ENCODE assay signal across 8 mouse cellular contexts in genomic region chr2:158863341-158864125, GRCm38 (mm10).
DNase-seq lines count a peak whose midpoint lies in the region; ATAC-seq lines count a peak whose summit lies in the region.
"Had no signal": no experiment of that assay in that cellular context is flagged by ENCODE, and none has a peak within 500 bp of the region (broad histone marks: within the 10 kb centered on the region; RNA-seq: fewer than 3 reads in every experiment).

No protein-coding gene starts in this region.

- no peak overlapping the region for H3K9ac ChIP-seq in forebrain, embryonic 15.5 days (replicated peaks)
- H3K9ac ChIP-seq in hindbrain, embryonic 13.5 days, result no peak overlapping the region
- H3K9ac ChIP-seq: lung, embryonic 15.5 days had no signal

- no peak overlapping the region for H3K27ac ChIP-seq in forebrain, embryonic 15.5 days (replicated peaks)
- no peak overlapping the region for H3K27ac ChIP-seq in hindbrain, embryonic 13.5 days
- H3K27ac ChIP-seq: lung, embryonic 15.5 days had no signal

- no peaks in the 10 kb centered on the region for H3K9me3 ChIP-seq in forebrain, embryonic 15.5 days
- no peaks in the 10 kb centered on the region for H3K9me3 ChIP-seq in hindbrain, embryonic 13.5 days
- H3K9me3 ChIP-seq: lung, embryonic 15.5 days had no signal

- ATAC-seq in forebrain, embryonic 15.5 days (replicated peaks), result peak; percentile 71
- peak; percentile 44; the same call in 1 of the 2 replicates for ATAC-seq in hindbrain, embryonic 13.5 days (ENCODE audit: low FRiP score)
- peak; percentile 84 for ATAC-seq in megakaryocyte, adult 5-6 weeks (ENCODE audit: poor library complexity, severe bottlenecking)

- H3K36me3 ChIP-seq in forebrain, embryonic 15.5 days, result no peaks in the 10 kb centered on the region
- no peaks in the 10 kb centered on the region for H3K36me3 ChIP-seq in hindbrain, embryonic 13.5 days
- H3K36me3 ChIP-seq: lung, embryonic 15.5 days had no signal

- H3K4me3 ChIP-seq in forebrain, embryonic 15.5 days, result no peak overlapping the region
- no peak overlapping the region for H3K4me3 ChIP-seq in hindbrain, embryonic 13.5 days
- H3K4me3 ChIP-seq: lung, embryonic 15.5 days had no signal

- 57% methylated on average over 11 of the region's 11 CpGs for WGBS in forebrain, embryonic 15.5 days
- 59% methylated on average over 11 of the region's 11 CpGs for WGBS in hindbrain, embryonic 13.5 days

- DNase-seq in Muller cell, postnatal 12 days (ENCODE audit: inconsistent ontology term), result peak; percentile 44
- DNase-seq in c-Kit-positive CD71-positive TER-119-positive erythroid progenitor cells, embryonic 14.5 days (ENCODE audit: low spot score), result peak; percentile 70
- DNase-seq in layer of hippocampus, postnatal 36 days, result peak; percentile 67
- DNase-seq in retina, postnatal 7 days (ENCODE audit: low read depth, low spot score), result peak; percentile 74

- no peaks in the 10 kb centered on the region for H3K27me3 ChIP-seq in forebrain, embryonic 15.5 days
- H3K27me3 ChIP-seq in hindbrain, embryonic 13.5 days, result peaks cover 11% of the 10 kb centered on the region; the same call in 1 of the 2 replicates
- H3K27me3 ChIP-seq: lung, embryonic 15.5 days had no signal

- H3K4me1 ChIP-seq in forebrain, embryonic 15.5 days, result no peaks in the 10 kb centered on the region
- no peaks in the 10 kb centered on the region for H3K4me1 ChIP-seq in hindbrain, embryonic 13.5 days (replicated peaks)
- H3K4me1 ChIP-seq: lung, embryonic 15.5 days had no signal

- H3K4me2 ChIP-seq in forebrain, embryonic 15.5 days (replicated peaks), result no peak overlapping the region
- H3K4me2 ChIP-seq in hindbrain, embryonic 13.5 days, result no peak overlapping the region
- H3K4me2 ChIP-seq: lung, embryonic 15.5 days had no signal
